Mouse (Mus musculus): ENCODE measurements at regions not wholly inside any gene's neighbourhood (a gene's known extent, or its start where the extent isn't known, plus 50 kb on each side); places are given as distances from the start of the nearest gene placed in this dataset.
"Not testable (repeated sequence)": the region's sequence is repeated elsewhere in the genome, so short reads cannot be mapped to it uniquely, and the experiment has no call there.

DNA sequence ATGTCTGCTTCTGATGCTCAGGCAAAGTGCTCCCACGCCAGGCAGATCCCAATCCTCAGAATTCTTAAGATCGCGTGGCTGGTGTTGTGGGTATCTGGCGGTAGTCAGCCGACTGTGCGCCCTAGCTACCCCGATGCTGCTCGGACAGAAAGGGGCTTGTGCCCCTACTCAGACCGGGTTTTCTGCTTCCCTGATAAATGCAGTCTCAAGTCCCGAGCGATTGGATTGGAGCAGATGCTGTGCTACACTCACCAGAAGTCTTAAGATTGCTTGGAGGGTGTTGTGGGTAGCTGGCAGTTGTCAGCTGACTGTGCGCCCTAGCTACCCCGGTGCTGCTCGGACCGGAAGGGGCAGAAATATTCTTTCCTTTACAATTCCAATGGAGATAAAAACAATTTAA lies 99.3 kb downstream of the Gm7489 start:
- TF ChIP-seq POLR2A, CTCF (IDR thresholded peaks at IDR 0.05; ENCODE audit: insufficient read depth, low read depth, low read length): not testable (repeated sequence)

Measured in olfactory bulb, adult 2 months (tissue).